Mouse (Mus musculus): Measurements from ENCODE around the gene Adgrv1.

Gene Adgrv1

GRCm38 (mm10) chr13:81171115-81171514, 461.8 kb downstream of the Adgrv1 start:
- intact Hi-C loops (cut with DNase I) = no loop called here

GRCm38 (mm10) chr13:81167450-81167849, 465.5 kb downstream of the Adgrv1 start:
- intact Hi-C loops (cut with DNase I) = no loop called here

DNA sequence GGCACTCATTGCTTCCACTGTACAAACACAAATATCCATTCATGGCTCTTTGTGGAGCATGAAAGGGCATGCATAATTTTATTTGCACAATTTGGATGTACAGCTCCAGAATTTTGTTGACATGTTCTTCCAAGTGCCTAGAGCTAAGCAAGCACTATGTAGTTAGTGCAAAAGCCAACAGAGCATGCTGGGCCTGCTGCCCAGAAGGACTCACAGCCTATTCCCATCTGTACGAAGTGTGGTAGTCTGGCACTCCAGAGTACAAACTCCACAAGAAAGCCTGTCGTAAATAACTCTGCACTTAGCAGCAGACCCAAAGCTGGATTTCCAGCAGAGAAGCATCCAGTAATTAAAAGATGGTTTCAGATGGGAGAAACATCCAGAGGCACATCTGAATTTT, 473.1 kb downstream of the Adgrv1 start:
- intact Hi-C loops (cut with DNase I) = loop anchor here (5.0 to 10.0 kb wide), 3 partner anchors 152 to 207 kb away; no protein-coding TSS in a partner anchor

DNA sequence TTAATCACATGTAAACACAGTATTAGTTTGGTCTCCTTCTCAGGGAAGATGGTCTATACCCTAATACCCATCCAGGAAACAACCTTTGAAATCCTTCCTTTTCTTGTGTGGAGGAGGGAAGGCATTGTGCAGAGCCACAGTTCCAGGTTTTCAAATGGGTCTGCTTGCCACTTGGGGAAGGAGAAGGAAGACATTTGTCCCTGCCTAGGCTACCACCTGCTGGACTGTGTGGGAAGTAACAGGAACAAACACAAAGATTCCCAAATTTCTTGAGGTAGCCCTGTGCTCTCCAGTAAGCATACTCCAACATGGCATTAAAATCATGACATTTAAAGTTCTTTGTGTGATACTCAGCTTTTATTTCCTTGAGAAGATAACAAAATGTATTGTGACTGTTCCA, 477.6 kb downstream of the Adgrv1 start:
- intact Hi-C loops (cut with DNase I) = loop anchor here (2.0 to 10.0 kb wide), 4 partner anchors 157 to 275 kb away; no protein-coding TSS in a partner anchor

DNA sequence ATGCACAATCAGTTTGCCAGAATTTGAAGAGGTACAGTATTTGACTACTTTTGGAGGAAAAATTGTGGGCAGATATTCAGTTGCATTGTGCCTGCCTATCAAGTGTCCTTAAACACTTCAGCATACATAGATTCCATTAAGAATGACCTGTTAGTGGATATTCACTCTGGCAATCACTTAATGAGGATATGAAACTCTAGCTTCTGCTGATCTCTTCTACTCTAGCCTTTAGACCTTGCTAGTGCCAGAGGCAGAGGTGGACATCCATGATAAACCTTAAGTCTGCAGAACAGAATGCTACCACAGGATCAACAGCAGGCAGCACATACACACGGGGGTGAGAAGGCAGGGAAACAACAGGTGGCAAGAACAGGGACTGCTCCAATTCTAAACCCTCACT, 488.5 kb downstream of the Adgrv1 start:
- intact Hi-C loops (cut with DNase I) = loop anchor here (5.0 kb wide), 1 partner anchor 267 kb away; no protein-coding TSS in a partner anchor

GRCm38 (mm10) chr13:81142268-81142884, 490.6 kb downstream of the Adgrv1 start:
- intact Hi-C loops (cut with DNase I) = loop anchor here (5.0 kb wide), 1 partner anchor 265 kb away; no protein-coding TSS in a partner anchor

GRCm38 (mm10) chr13:81136652-81137422, 496.1 kb downstream of the Adgrv1 start:
- intact Hi-C loops (cut with DNase I) = no loop called here

GRCm38 (mm10) chr13:81135953-81136352, 497.0 kb downstream of the Adgrv1 start:
- intact Hi-C loops (cut with DNase I) = no loop called here

GRCm38 (mm10) chr13:81134412-81134811, 498.5 kb downstream of the Adgrv1 start:
- intact Hi-C loops (cut with DNase I) = no loop called here

DNA sequence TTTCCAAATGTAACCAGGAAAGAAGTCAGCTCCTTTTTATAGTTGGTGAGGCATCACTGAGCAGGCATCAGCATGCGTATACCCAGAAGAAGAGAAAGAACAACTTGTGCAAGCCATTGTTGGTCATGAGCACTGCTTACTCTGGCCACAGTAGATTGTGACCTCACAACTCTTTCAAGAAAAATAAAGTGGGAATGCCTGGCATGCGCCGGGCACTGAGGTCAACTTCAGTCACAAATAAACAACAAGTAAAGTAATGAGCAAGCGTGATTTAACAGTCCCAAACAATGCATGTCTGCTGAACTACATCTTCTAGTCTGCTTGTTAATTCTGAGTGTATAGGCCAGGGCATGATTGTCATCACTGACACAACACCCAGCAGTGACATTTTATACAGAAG, 499.6 kb downstream of the Adgrv1 start:
- intact Hi-C loops (cut with DNase I) = no loop called here

DNA sequence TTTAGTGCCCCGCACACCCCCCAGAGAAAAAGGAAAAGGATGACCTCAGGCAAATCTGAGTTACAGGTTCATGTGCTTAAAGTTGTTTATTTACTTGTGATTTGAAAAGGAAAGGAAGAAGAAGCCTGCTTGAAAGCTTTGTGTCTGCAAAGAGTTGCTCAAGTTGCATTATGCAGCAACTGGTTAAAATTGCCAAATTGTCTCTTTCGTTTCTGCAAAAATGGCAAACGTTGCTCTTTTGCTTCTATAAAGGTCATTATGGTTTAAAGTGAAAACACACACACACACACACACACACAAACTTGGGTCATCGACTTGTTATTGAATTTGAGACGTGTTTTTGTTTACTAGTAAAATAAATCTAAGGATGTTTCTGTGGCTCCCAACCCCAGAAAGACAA, 500.3 kb downstream of the Adgrv1 start:
- intact Hi-C loops (cut with DNase I) = no loop called here

- intact Hi-C loops (cut with DNase I) = no loop called here
Observed at GRCm38 (mm10) chr13:81131860-81132259, 501.1 kb downstream of the Adgrv1 start.

DNA sequence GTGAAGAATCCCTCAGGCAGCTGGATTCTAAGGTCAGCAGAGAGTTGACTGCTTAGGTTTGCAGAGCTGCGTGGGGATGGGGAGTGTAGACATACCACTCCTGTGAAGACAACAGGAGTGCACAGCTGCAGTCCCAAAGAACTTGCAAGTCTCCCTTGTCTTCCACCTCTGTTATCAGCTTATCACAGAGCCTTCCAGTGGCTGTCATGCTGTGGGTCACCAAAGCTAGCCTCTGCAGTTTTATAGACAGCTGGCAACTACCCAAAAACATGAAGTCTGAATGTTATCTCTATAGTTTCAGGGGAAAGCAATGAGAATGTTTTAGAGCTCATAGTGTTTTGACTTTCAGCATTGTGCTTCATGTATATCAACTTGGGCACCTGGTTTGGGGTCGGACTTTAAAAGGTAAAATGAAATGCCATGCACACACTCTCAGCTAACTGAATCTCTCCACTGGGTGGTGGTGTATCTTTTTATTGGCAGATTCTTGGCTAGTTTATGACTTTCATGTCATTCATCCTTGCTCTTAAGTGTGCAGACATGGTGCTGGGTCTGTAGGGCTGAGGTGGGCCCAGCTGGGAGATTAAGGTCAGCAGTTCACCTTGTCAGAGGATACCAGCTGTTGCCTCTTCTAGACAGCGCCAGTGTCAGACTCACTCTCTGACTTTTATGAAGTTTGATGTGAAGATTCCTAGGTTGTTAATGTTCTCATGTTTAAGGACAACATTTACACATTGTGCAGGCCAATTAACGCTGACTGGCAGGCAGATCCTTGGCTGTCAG, 502.0 kb downstream of the Adgrv1 start:
- intact Hi-C loops (cut with DNase I) = no loop called here

DNA sequence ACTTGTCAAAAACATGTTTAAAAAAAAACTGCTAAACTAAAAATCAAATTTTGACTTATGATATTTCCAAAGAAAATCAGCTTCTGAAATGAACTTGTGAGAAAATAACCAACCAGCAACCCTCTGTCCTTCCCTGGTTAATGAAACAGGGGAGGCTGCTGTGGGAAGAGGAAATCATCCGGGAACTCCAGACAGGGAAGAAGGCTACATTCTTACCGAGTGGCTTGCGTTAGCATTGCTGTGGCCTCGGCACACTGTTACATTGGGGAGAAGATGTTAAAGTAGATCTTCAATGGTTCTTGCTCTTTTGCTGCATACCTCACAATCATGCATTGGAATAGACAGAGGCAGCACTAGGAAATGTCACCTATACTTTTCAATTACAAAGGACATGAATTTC, 507.1 kb downstream of the Adgrv1 start:
- intact Hi-C loops (cut with DNase I) = no loop called here

- intact Hi-C loops (cut with DNase I) = no loop called here
Observed at GRCm38 (mm10) chr13:81122238-81122637, 510.7 kb downstream of the Adgrv1 start.

GRCm38 (mm10) chr13:81110479-81110878, 522.5 kb downstream of the Adgrv1 start:
- intact Hi-C loops (cut with DNase I) = no loop called here

GRCm38 (mm10) chr13:81109676-81110075, 523.3 kb downstream of the Adgrv1 start:
- intact Hi-C loops (cut with DNase I) = no loop called here

DNA sequence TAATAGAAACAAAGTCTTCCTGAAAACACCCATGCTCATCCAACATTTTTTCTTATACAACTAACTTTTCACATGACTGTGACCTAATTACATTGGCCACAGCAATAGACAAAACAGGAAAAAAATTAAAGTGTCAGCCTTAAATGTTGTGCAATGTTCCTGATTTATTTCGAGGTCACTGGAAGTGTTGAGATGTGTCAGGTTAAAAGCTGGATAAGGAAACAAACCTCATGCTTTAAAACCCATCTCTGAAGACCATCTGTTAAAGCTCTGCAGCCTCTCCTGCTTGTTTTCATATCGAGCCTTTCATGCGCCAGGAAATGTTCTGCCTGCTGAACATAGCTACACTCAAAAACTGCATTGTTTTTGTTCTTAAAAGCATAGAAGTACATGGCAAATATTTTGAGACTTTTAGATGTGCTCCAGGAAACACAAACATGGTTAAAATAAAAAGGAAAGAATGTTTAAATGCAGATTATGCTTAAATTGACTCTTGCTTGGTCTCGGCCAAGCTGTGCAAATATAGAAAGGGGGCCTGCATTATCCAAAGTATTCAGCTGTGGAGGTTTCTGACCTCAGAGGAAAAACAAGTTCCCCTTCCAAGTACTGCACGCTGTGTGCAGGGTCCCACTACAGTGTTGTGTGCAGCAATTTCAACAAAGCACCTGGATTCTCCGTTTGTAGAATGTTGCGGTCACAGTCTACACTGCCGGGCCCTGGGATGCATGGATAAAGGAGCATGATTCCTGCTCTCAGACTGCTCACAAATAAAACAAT, 524.2 kb downstream of the Adgrv1 start:
- intact Hi-C loops (cut with DNase I) = no loop called here

GRCm38 (mm10) chr13:81107436-81107835, 525.5 kb downstream of the Adgrv1 start:
- intact Hi-C loops (cut with DNase I) = no loop called here

GRCm38 (mm10) chr13:81103794-81104193, 529.2 kb downstream of the Adgrv1 start:
- intact Hi-C loops (cut with DNase I) = no loop called here

DNA sequence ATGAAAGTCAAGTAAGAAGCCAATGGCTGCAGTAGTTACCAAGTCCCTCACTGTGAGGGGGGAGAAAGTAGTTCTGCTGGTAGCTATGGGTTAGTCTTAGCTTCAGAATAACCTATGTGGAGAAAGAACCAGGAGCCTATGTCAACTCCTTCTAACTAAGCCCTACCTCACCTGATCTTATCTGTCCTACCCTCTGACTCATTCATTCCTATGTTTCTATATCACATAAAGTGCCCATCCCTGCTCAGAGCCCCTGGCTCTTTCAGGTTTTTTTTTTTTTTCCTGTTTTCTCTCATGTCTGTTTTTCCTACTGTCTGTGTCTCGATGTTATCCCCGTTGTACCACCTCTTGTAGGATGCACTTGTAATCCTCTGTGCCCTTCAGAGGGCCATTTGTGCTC, 536.5 kb downstream of the Adgrv1 start:
- intact Hi-C loops (cut with DNase I) = no loop called here
